Mouse (Mus musculus): ENCODE data around the gene Rbfox1. TPM values are rescaled to one million over a fixed set of nuclear protein-coding genes. Genes with fewer than 3 reads are reported as not detected.

Rbfox1 gene
- polyA plus RNA-seq, 1 experiment, result 1.4 TPM

GRCm38 (mm10) chr16:6110121-6110520 lies 225.0 kb downstream of the Rbfox1 start:
- Histone ChIP-seq H3K27ac (ENCODE audit: insufficient read depth, low read length) (no peak overlapping the region), H3K4me3 (ENCODE audit: insufficient read depth, low read length) (no peak overlapping the region), H3K4me1 (ENCODE audit: control insufficient read depth, insufficient read depth, low read length) (no peaks in the 10 kb centered on the region)
- TF ChIP-seq CTCF (IDR thresholded peaks at IDR 0.05; ENCODE audit: borderline replicate concordance, insufficient read depth, low read length), result no peak
- no peak for TF ChIP-seq POLR2A (IDR thresholded peaks at IDR 0.05; ENCODE audit: low read depth, low read length)

GRCm38 (mm10) chr16:6113836-6114475 lies 228.8 kb downstream of the Rbfox1 start:
- Histone ChIP-seq H3K27ac (ENCODE audit: insufficient read depth, low read length) (no peak overlapping the region), H3K4me3 (ENCODE audit: insufficient read depth, low read length) (no peak overlapping the region), H3K4me1 (ENCODE audit: control insufficient read depth, insufficient read depth, low read length) (no peaks in the 10 kb centered on the region)
- TF ChIP-seq POLR2A (IDR thresholded peaks at IDR 0.05; ENCODE audit: low read depth, low read length) (no peak), CTCF (IDR thresholded peaks at IDR 0.05; ENCODE audit: borderline replicate concordance, insufficient read depth, low read length) (no peak)

- TF ChIP-seq POLR2A (IDR thresholded peaks at IDR 0.05; ENCODE audit: low read depth, low read length) (no peak), CTCF (IDR thresholded peaks at IDR 0.05; ENCODE audit: borderline replicate concordance, insufficient read depth, low read length) (no peak)
- H3K4me3 ChIP-seq (ENCODE audit: insufficient read depth, low read length), result no peak overlapping the region
These were observed 234.3 kb downstream of the Rbfox1 start for GRCm38 (mm10) chr16:6119472-6119871.

GRCm38 (mm10) chr16:6121232-6121631 lies 236.1 kb downstream of the Rbfox1 start:
- no peak for TF ChIP-seq POLR2A (IDR thresholded peaks at IDR 0.05; ENCODE audit: low read depth, low read length)
- no peak for TF ChIP-seq CTCF (IDR thresholded peaks at IDR 0.05; ENCODE audit: borderline replicate concordance, insufficient read depth, low read length)
- H3K4me1 ChIP-seq (ENCODE audit: control insufficient read depth, insufficient read depth, low read length), result no peaks in the 10 kb centered on the region
- no peak overlapping the region for H3K4me3 ChIP-seq (ENCODE audit: insufficient read depth, low read length)
- no peak overlapping the region for H3K27ac ChIP-seq (ENCODE audit: insufficient read depth, low read length)

More at GRCm38 (mm10) chr16:6119472-6119871, 234.3 kb downstream of the Rbfox1 start:
- Histone ChIP-seq H3K4me1 (ENCODE audit: control insufficient read depth, insufficient read depth, low read length) (no peaks in the 10 kb centered on the region), H3K27ac (ENCODE audit: insufficient read depth, low read length) (no peak overlapping the region)

GRCm38 (mm10) chr16:6122859-6123258 lies 237.7 kb downstream of the Rbfox1 start:
- Histone ChIP-seq H3K4me1 (ENCODE audit: control insufficient read depth, insufficient read depth, low read length) (no peaks in the 10 kb centered on the region), H3K27ac (ENCODE audit: insufficient read depth, low read length) (no peak overlapping the region), H3K4me3 (ENCODE audit: insufficient read depth, low read length) (no peak overlapping the region)
- TF ChIP-seq CTCF (IDR thresholded peaks at IDR 0.05; ENCODE audit: borderline replicate concordance, insufficient read depth, low read length), result no peak
- no peak for TF ChIP-seq POLR2A (IDR thresholded peaks at IDR 0.05; ENCODE audit: low read depth, low read length)

- TF ChIP-seq POLR2A (IDR thresholded peaks at IDR 0.05; ENCODE audit: low read depth, low read length) (no peak), CTCF (IDR thresholded peaks at IDR 0.05; ENCODE audit: borderline replicate concordance, insufficient read depth, low read length) (no peak)
- no peak overlapping the region for H3K4me3 ChIP-seq (ENCODE audit: insufficient read depth, low read length)
- no peak overlapping the region for H3K27ac ChIP-seq (ENCODE audit: insufficient read depth, low read length)
- H3K4me1 ChIP-seq (ENCODE audit: control insufficient read depth, insufficient read depth, low read length), result no peaks in the 10 kb centered on the region
These were observed 243.2 kb downstream of the Rbfox1 start for GRCm38 (mm10) chr16:6128314-6128713.

- no peak for TF ChIP-seq POLR2A (IDR thresholded peaks at IDR 0.05; ENCODE audit: low read depth, low read length)
- no peak for TF ChIP-seq CTCF (IDR thresholded peaks at IDR 0.05; ENCODE audit: borderline replicate concordance, insufficient read depth, low read length)
- Histone ChIP-seq H3K27ac (ENCODE audit: insufficient read depth, low read length) (no peak overlapping the region), H3K4me3 (ENCODE audit: insufficient read depth, low read length) (no peak overlapping the region), H3K4me1 (ENCODE audit: control insufficient read depth, insufficient read depth, low read length) (no peaks in the 10 kb centered on the region)
These were observed 249.9 kb downstream of the Rbfox1 start for GRCm38 (mm10) chr16:6135016-6135415.

GRCm38 (mm10) chr16:6139432-6139831 lies 254.3 kb downstream of the Rbfox1 start:
- TF ChIP-seq POLR2A (IDR thresholded peaks at IDR 0.05; ENCODE audit: low read depth, low read length) (no peak), CTCF (IDR thresholded peaks at IDR 0.05; ENCODE audit: borderline replicate concordance, insufficient read depth, low read length) (no peak)

GRCm38 (mm10) chr16:6147957-6148356 lies 262.8 kb downstream of the Rbfox1 start:
- TF ChIP-seq CTCF (IDR thresholded peaks at IDR 0.05; ENCODE audit: borderline replicate concordance, insufficient read depth, low read length) (no peak), POLR2A (IDR thresholded peaks at IDR 0.05; ENCODE audit: low read depth, low read length) (no peak)
- H3K4me3 ChIP-seq (ENCODE audit: insufficient read depth, low read length), result no peak overlapping the region

More at GRCm38 (mm10) chr16:6139432-6139831, 254.3 kb downstream of the Rbfox1 start:
- no peak overlapping the region for H3K4me3 ChIP-seq (ENCODE audit: insufficient read depth, low read length)
- no peak overlapping the region for H3K27ac ChIP-seq (ENCODE audit: insufficient read depth, low read length)
- no peaks in the 10 kb centered on the region for H3K4me1 ChIP-seq (ENCODE audit: control insufficient read depth, insufficient read depth, low read length)

GRCm38 (mm10) chr16:6149345-6149744 lies 264.2 kb downstream of the Rbfox1 start:
- TF ChIP-seq CTCF (IDR thresholded peaks at IDR 0.05; ENCODE audit: borderline replicate concordance, insufficient read depth, low read length) (no peak), POLR2A (IDR thresholded peaks at IDR 0.05; ENCODE audit: low read depth, low read length) (no peak)
- no peaks in the 10 kb centered on the region for H3K4me1 ChIP-seq (ENCODE audit: control insufficient read depth, insufficient read depth, low read length)
- no peak overlapping the region for H3K4me3 ChIP-seq (ENCODE audit: insufficient read depth, low read length)
- no peak overlapping the region for H3K27ac ChIP-seq (ENCODE audit: insufficient read depth, low read length)

More at GRCm38 (mm10) chr16:6147957-6148356, 262.8 kb downstream of the Rbfox1 start:
- no peaks in the 10 kb centered on the region for H3K4me1 ChIP-seq (ENCODE audit: control insufficient read depth, insufficient read depth, low read length)
- H3K27ac ChIP-seq (ENCODE audit: insufficient read depth, low read length), result no peak overlapping the region
